Mouse (Mus musculus) adrenal gland, postnatal 25 days (tissue): ENCODE measurements around the gene Gpi1. TPM values are rescaled to one million over a fixed set of nuclear protein-coding genes. Genes with fewer than 3 reads are reported as not detected.
A peak's percentile ranks its signal among the peaks of the same experiment; 100 is the strongest.

Experiments
- DNase-seq: peaks from one replicate; pipeline ENCODE4 v3.0.0; 2021; ENCODE audit warnings: mixed read lengths
- long read RNA-seq: library from polyadenylated mRNA; stranded (forward); transcript quantifications from one replicate; pipeline ENCODE4 v2.0.0, GENCODE M21; 2021
- total RNA-seq: library from RNA; stranded (reverse); gene quantifications from 2 replicates; pipeline ENCODE4 v1.2.3, GENCODE M21; 2021

Gene Gpi1
- 304 and 309 TPM in 2 replicates for total RNA-seq
- long read RNA-seq, transcript Gpi1-201 (18 exons, 2,884 nt) = major isoform, 777 of 871 reads
- long read RNA-seq, partial matches to known transcripts = 60 of 871 reads
- long read RNA-seq, other reads (novel, unspliced or antisense) = 26 of 871 reads

GRCm38 (mm10) chr7:34230116-34230515 is at the start of gene Gpi1:
Gene Gpi1, minus strand, starts transcription at chr7:34230336.
- DNase-seq = peak; percentile 85

GRCm38 (mm10) chr7:34277656-34278055 is 47.5 kb upstream of the Gpi1 start:
- no peak for DNase-seq

GRCm38 (mm10) chr7:34276066-34276465 is 45.9 kb upstream of the Gpi1 start:
- no peak for DNase-seq

GRCm38 (mm10) chr7:34272465-34272864 is 42.3 kb upstream of the Gpi1 start:
- no peak for DNase-seq

- no peak for DNase-seq
These were observed 38.3 kb upstream of the Gpi1 start for GRCm38 (mm10) chr7:34268463-34268862.

- DNase-seq = no peak
These were observed 36.3 kb upstream of the Gpi1 start for GRCm38 (mm10) chr7:34266421-34266820.

GRCm38 (mm10) chr7:34265876-34266346 is 35.8 kb upstream of the Gpi1 start:
- peak; percentile 41 for DNase-seq

- no peak for DNase-seq
These were observed 33.3 kb upstream of the Gpi1 start for GRCm38 (mm10) chr7:34263437-34263836.

GRCm38 (mm10) chr7:34258407-34258806 is 28.3 kb upstream of the Gpi1 start:
- no peak for DNase-seq

- DNase-seq = no peak
These were observed 27.1 kb upstream of the Gpi1 start for GRCm38 (mm10) chr7:34257279-34257678.

- DNase-seq = no peak
These were observed 25.8 kb upstream of the Gpi1 start for GRCm38 (mm10) chr7:34255916-34256315.

GRCm38 (mm10) chr7:34255137-34255536 is 25.0 kb upstream of the Gpi1 start:
- DNase-seq = no peak

- no peak for DNase-seq
These were observed 21.9 kb upstream of the Gpi1 start for GRCm38 (mm10) chr7:34252030-34252429.

- no peak for DNase-seq
These were observed 20.6 kb upstream of the Gpi1 start, which contains the start of gene Gm6096 for GRCm38 (mm10) chr7:34250738-34251137. Gene Gm6096, plus strand, starts transcription at chr7:34251038.

GRCm38 (mm10) chr7:34246870-34247499 is 16.8 kb upstream of the Gpi1 start:
- DNase-seq = no peak

- DNase-seq = peak; percentile 25
These were observed 12.0 kb upstream of the Gpi1 start for GRCm38 (mm10) chr7:34242176-34242575.

GRCm38 (mm10) chr7:34238086-34238485 is 8.0 kb upstream of the Gpi1 start:
- no peak for DNase-seq

GRCm38 (mm10) chr7:34235602-34236001 is 5.5 kb upstream of the Gpi1 start:
- no peak for DNase-seq

- DNase-seq = no peak
These were observed 4.8 kb upstream of the Gpi1 start for GRCm38 (mm10) chr7:34234610-34235561.

- DNase-seq = peak; percentile 99
These were observed 3.9 kb upstream of the Gpi1 start for GRCm38 (mm10) chr7:34233909-34234609.

GRCm38 (mm10) chr7:34232785-34233725 is 2.9 kb upstream of the Gpi1 start:
- no peak for DNase-seq
